In genomic region chr17:43719401-43719800, GRCm38 (mm10) we compare ENCODE assay signal across 19 mouse cellular contexts. TPM values are rescaled to one million over a fixed set of nuclear protein-coding genes. Genes with fewer than 3 reads are reported as not detected.
DNase-seq lines count a peak whose midpoint lies in the region; ATAC-seq and TF ChIP-seq lines count a peak whose summit lies in the region.
"Had no signal": no experiment of that assay in that cellular context is flagged by ENCODE, and none has a peak within 500 bp of the region (broad histone marks: within the 10 kb centered on the region; RNA-seq: fewer than 3 reads in every experiment).

No protein-coding gene starts in this region.

- DNase-seq in kidney, adult 18-20 months = peak; percentile 16
- DNase-seq in ES-E14 (ENCODE audit: low read depth, low spot score) (no peak), ZHBTc4 (ENCODE audit: low read depth, low spot score) (peak; percentile 91)
- peak; percentile 52 for DNase-seq in kidney, postnatal 14 days
- no peak for DNase-seq in liver, embryonic 11.5 days (ENCODE audit: low spot score)
- DNase-seq in urinary bladder, postnatal 25 days (ENCODE audit: low spot score) = no peak
- DNase-seq: cerebellum, adult 9-10 months; gastrocnemius, postnatal 25 days; liver, postnatal 0 days; thymus, postnatal 36 days had no signal

- WGBS in kidney, embryonic 14.5 days = 75% methylated on average over 3 of the region's 3 CpGs
- WGBS in forebrain, embryonic 15.5 days = 86% methylated on average over 3 of the region's 3 CpGs
- 75% methylated on average over 3 of the region's 3 CpGs for WGBS in liver, embryonic 11.5 days

- H3K9ac ChIP-seq in kidney, embryonic 14.5 days (ENCODE audit: low read depth, low read length) = no peak overlapping the region
- H3K9ac ChIP-seq in ES-E14 (ENCODE audit: insufficient read depth, low read depth, low read length, poor library complexity, severe bottlenecking) = 0 out of 2 replicates have a peak overlapping the region, but pooled peaks have one; percentile 11
- H3K9ac ChIP-seq in forebrain, embryonic 15.5 days (replicated peaks) = no peak overlapping the region
- H3K9ac ChIP-seq in liver, embryonic 11.5 days (ENCODE audit: low read depth, low read length) = no peak overlapping the region
- H3K9ac ChIP-seq: embryonic facial prominence, embryonic 13.5 days; heart, embryonic 12.5 days; hindbrain, embryonic 14.5 days; liver, postnatal 0 days; midbrain, embryonic 15.5 days had no signal

- H3K4me1 ChIP-seq in kidney, embryonic 14.5 days (ENCODE audit: control insufficient read depth, insufficient read depth, low read length) = peaks cover 14% of the 10 kb centered on the region; the same call in 1 of the 2 replicates
- H3K4me1 ChIP-seq in ES-E14 (ENCODE audit: control insufficient read depth in 2 of 2, insufficient read depth in 2 of 2, low read length in 2 of 2, poor library complexity in 1 of 2) = peaks cover 5 to 7% of the 10 kb centered on the region in 2 experiments
- no peaks in the 10 kb centered on the region for H3K4me1 ChIP-seq in forebrain, embryonic 15.5 days
- no peaks in the 10 kb centered on the region for H3K4me1 ChIP-seq in liver, embryonic 11.5 days (replicated peaks; ENCODE audit: control insufficient read depth, insufficient read depth, low read length)
- H3K4me1 ChIP-seq: megakaryocyte, embryonic 14.5 days; midbrain, embryonic 15.5 days had no signal

- no peaks in the 10 kb centered on the region for H3K36me3 ChIP-seq in kidney, embryonic 14.5 days (ENCODE audit: control insufficient read depth, insufficient read depth, low read length)
- no peaks in the 10 kb centered on the region for H3K36me3 ChIP-seq in ES-E14 (ENCODE audit: control insufficient read depth, insufficient read depth, low read length, poor library complexity, severe bottlenecking)
- no peaks in the 10 kb centered on the region for H3K36me3 ChIP-seq in forebrain, embryonic 15.5 days
- H3K36me3 ChIP-seq in liver, embryonic 11.5 days (ENCODE audit: control insufficient read depth, insufficient read depth, low read length) = no peaks in the 10 kb centered on the region
- H3K36me3 ChIP-seq: embryonic facial prominence, embryonic 13.5 days; midbrain, embryonic 15.5 days had no signal

- H3K27ac ChIP-seq in kidney, embryonic 14.5 days (ENCODE audit: low read depth, low read length) = no peak overlapping the region
- no peak overlapping the region for H3K27ac ChIP-seq in ES-E14 (ENCODE audit: insufficient read depth, low read depth, low read length, poor library complexity, severe bottlenecking)
- H3K27ac ChIP-seq in forebrain, embryonic 15.5 days (replicated peaks) = no peak overlapping the region
- no peak overlapping the region for H3K27ac ChIP-seq in liver, embryonic 11.5 days (ENCODE audit: low read depth, low read length)
- H3K27ac ChIP-seq: embryonic facial prominence, embryonic 13.5 days; hindbrain, embryonic 14.5 days; midbrain, embryonic 15.5 days had no signal

- no peak overlapping the region for H3K4me2 ChIP-seq in kidney, embryonic 14.5 days (replicated peaks; ENCODE audit: low read depth, low read length)
- H3K4me2 ChIP-seq in forebrain, embryonic 15.5 days (replicated peaks) = no peak overlapping the region
- H3K4me2 ChIP-seq in liver, embryonic 11.5 days = no peak overlapping the region
- H3K4me2 ChIP-seq: embryonic facial prominence, embryonic 13.5 days; heart, embryonic 12.5 days; hindbrain, embryonic 14.5 days; midbrain, embryonic 15.5 days had no signal

- no peak for ATAC-seq in kidney, embryonic 14.5 days (ENCODE audit: low FRiP score, low TSS enrichment)
- ATAC-seq in forebrain, embryonic 15.5 days (replicated peaks) = no peak
- ATAC-seq in liver, embryonic 11.5 days (replicated peaks; ENCODE audit: low FRiP score) = no peak
- ATAC-seq: CD4-positive, CD25-positive, alpha-beta regulatory T cell, adult 4 months; intestine, postnatal 0 days; liver, postnatal 0 days; midbrain, embryonic 15.5 days had no signal

- H3K9me3 ChIP-seq in kidney, embryonic 14.5 days (ENCODE audit: control insufficient read depth, low read length) = no peaks in the 10 kb centered on the region
- no peaks in the 10 kb centered on the region for H3K9me3 ChIP-seq in ES-E14 (ENCODE audit: control insufficient read depth, insufficient read depth, low read depth, low read length)
- H3K9me3 ChIP-seq in forebrain, embryonic 15.5 days = no peaks in the 10 kb centered on the region
- H3K9me3 ChIP-seq in liver, embryonic 11.5 days (ENCODE audit: control insufficient read depth, low read length) = no peaks in the 10 kb centered on the region
- H3K9me3 ChIP-seq: embryonic facial prominence, embryonic 13.5 days; midbrain, embryonic 15.5 days had no signal

- no peaks in the 10 kb centered on the region for H3K27me3 ChIP-seq in kidney, embryonic 14.5 days (ENCODE audit: control insufficient read depth, insufficient read depth, low read length)
- no peaks in the 10 kb centered on the region for H3K27me3 ChIP-seq in forebrain, embryonic 15.5 days
- H3K27me3 ChIP-seq in liver, embryonic 11.5 days (replicated peaks; ENCODE audit: control insufficient read depth, insufficient read depth, low read length) = no peaks in the 10 kb centered on the region
- H3K27me3 ChIP-seq: embryonic facial prominence, embryonic 13.5 days; heart, embryonic 12.5 days; megakaryocyte, embryonic 14.5 days; midbrain, embryonic 15.5 days had no signal

- in situ Hi-C loops in ES-E14 (cut with MboI; ENCODE audit: low sequenced_read_pairs in 2 of 2, unreplicated experiment in 2 of 2) = no loop called here

- H3K4me3 ChIP-seq in kidney, embryonic 14.5 days (ENCODE audit: low read length) = no peak overlapping the region
- H3K4me3 ChIP-seq in ES-E14 (ENCODE audit: insufficient read depth in 1 of 2, low read depth in 1 of 2, low read length in 2 of 2, poor library complexity in 1 of 2, severe bottlenecking in 1 of 2) = no peak overlapping the region
- no peak overlapping the region for H3K4me3 ChIP-seq in forebrain, embryonic 15.5 days
- H3K4me3 ChIP-seq in liver, embryonic 11.5 days (ENCODE audit: low read depth, low read length) = no peak overlapping the region
- H3K4me3 ChIP-seq: embryonic facial prominence, embryonic 13.5 days; heart, embryonic 12.5 days; megakaryocyte, embryonic 14.5 days; midbrain, embryonic 15.5 days had no signal

TF ChIP-seq in ES-E14, 5 proteins besides CTCF, POLR2A, EP300 and RAD21:
- TF ChIP-seq HCFC1 (IDR thresholded peaks at IDR 0.05; ENCODE audit: borderline replicate concordance, insufficient read depth, low read length) (no peak), MAFK (IDR thresholded peaks at IDR 0.05; ENCODE audit: insufficient read depth, low read depth, low read length) (no peak), CHD2 (IDR thresholded peaks at IDR 0.05; ENCODE audit: low read depth, low read length) (no peak), ZNF384 (IDR thresholded peaks at IDR 0.05; ENCODE audit: low read depth, low read length) (no peak), ZC3H11A (IDR thresholded peaks at IDR 0.05; ENCODE audit: borderline replicate concordance, low read depth, low read length) (no peak)

RNA-seq across cellular contexts. Expression of gene Cyp39a1, which starts 52.2 kb away (rescaled TPM):
- polyA plus RNA-seq in kidney, embryonic 14.5 days (2014; fragmentation: Nextera tagmentation; extraction: Ambion mirVana) = 11.8 and 20.3 TPM in 2 replicates
- total RNA-seq in ES-E14 (2012; rRNA removed) = 1.6 and 1.8 TPM in 2 replicates
- polyA plus RNA-seq in forebrain, embryonic 15.5 days (2015; fragmentation: Nextera tagmentation; extraction: Ambion mirVana) = 21.8 and 24.1 TPM in 2 replicates
- 4.1 and 4.2 TPM in 2 replicates for polyA plus RNA-seq in liver, embryonic 11.5 days (2014; fragmentation: Nextera tagmentation; extraction: Ambion mirVana)

RNA-seq across cellular contexts. Expression of gene Slc25a27, which starts 52.4 kb away (rescaled TPM):
- polyA plus RNA-seq in kidney, embryonic 14.5 days (2014; fragmentation: Nextera tagmentation; extraction: Ambion mirVana) = 12.6 and 12.7 TPM in 2 replicates
- 5.5 and 6.7 TPM in 2 replicates for total RNA-seq in ES-E14 (2012; rRNA removed)
- 117 and 123 TPM in 2 replicates for polyA plus RNA-seq in forebrain, embryonic 15.5 days (2015; fragmentation: Nextera tagmentation; extraction: Ambion mirVana)
- polyA plus RNA-seq in liver, embryonic 11.5 days (2014; fragmentation: Nextera tagmentation; extraction: Ambion mirVana) = 4.4 and 6.0 TPM in 2 replicates

Comparison
In these comparisons a context has a peak if more than half of its experiments do, and no peak if none do; other contexts are left out.
1. DNase-seq: peak in kidney, adult 18-20 months (single experiment), ZHBTc4 (single experiment) and kidney, postnatal 14 days (single experiment); none in ES-E14 (single experiment), liver, embryonic 11.5 days (single experiment) and urinary bladder, postnatal 25 days (single experiment).